Comparison of ENCODE assay signal across 8 mouse cellular contexts in genomic region chr5:43422815-43423687, GRCm38 (mm10).
A peak's percentile ranks its signal among the peaks of the same experiment; 100 is the strongest.
DNase-seq lines count a peak whose midpoint lies in the region; ATAC-seq and TF ChIP-seq lines count a peak whose summit lies in the region.

No protein-coding gene starts in this region.

- H3K4me1 ChIP-seq in kidney, adult 2 months (ENCODE audit: control insufficient read depth, insufficient read depth, low read length): no peaks in the 10 kb centered on the region
- no peaks in the 10 kb centered on the region for H3K4me1 ChIP-seq in midbrain, embryonic 15.5 days

- 63% methylated on average over 9 of the region's 9 CpGs for WGBS in kidney, adult 2 months
- WGBS in midbrain, embryonic 15.5 days: 81% methylated on average over 9 of the region's 9 CpGs

- H3K4me2 ChIP-seq in midbrain, embryonic 15.5 days: no peak overlapping the region

- peak; percentile 88 for ATAC-seq in midbrain, embryonic 15.5 days (replicated peaks)

- H3K27me3 ChIP-seq in kidney, adult 2 months (replicated peaks; ENCODE audit: control insufficient read depth, insufficient read depth, low read length): no peaks in the 10 kb centered on the region
- H3K27me3 ChIP-seq in midbrain, embryonic 15.5 days (replicated peaks): no peaks in the 10 kb centered on the region

- H3K36me3 ChIP-seq in kidney, adult 2 months (ENCODE audit: control insufficient read depth, insufficient read depth, low read length): no peaks in the 10 kb centered on the region
- no peaks in the 10 kb centered on the region for H3K36me3 ChIP-seq in midbrain, embryonic 15.5 days (replicated peaks)

- peak; percentile 70 for TF ChIP-seq CTCF in kidney, adult 2 months (conservative IDR thresholded peaks at IDR 0.05; ENCODE audit: insufficient read depth, insufficient read length, low read depth, low read length)

- no peak overlapping the region for H3K27ac ChIP-seq in kidney, adult 2 months (ENCODE audit: insufficient read depth, low read depth, low read length)
- no peak overlapping the region for H3K27ac ChIP-seq in midbrain, embryonic 15.5 days

- H3K9me3 ChIP-seq in midbrain, embryonic 15.5 days: no peaks in the 10 kb centered on the region

- intact Hi-C loops in left cerebral cortex, postnatal 36 days (cut with DNase I): loop anchor here (2.0 kb wide), 1 partner anchor 212 kb away; no protein-coding TSS in a partner anchor

- DNase-seq in urinary bladder, adult 18-20 months (ENCODE audit: low spot score in 2 of 2): peak; percentile 9 to 44
- DNase-seq in urinary bladder, adult 2 months (ENCODE audit: low spot score): no peak
- peak; percentile 34 to 54 for DNase-seq in cerebellum, postnatal 36 days
- DNase-seq in gastrocnemius, postnatal 10 days: peak; percentile 55
- peak; percentile 82 for DNase-seq in kidney, adult 2 months
- DNase-seq in left cerebral cortex, postnatal 36 days (ENCODE audit: low spot score in 2 of 2): peak; percentile 30 to 72
- DNase-seq in spleen, postnatal 4 days (ENCODE audit: low spot score in 2 of 2): peak; percentile 49 to 70

- H3K9ac ChIP-seq in midbrain, embryonic 15.5 days: no peak overlapping the region

- TF ChIP-seq POLR2A in kidney, adult 2 months (IDR thresholded peaks at IDR 0.05; ENCODE audit: low read depth, low read length): no peak

- H3K4me3 ChIP-seq in kidney, adult 2 months (ENCODE audit: insufficient read depth, low read depth, low read length): no peak overlapping the region
- no peak overlapping the region for H3K4me3 ChIP-seq in midbrain, embryonic 15.5 days
